ENCODE assay signal across 8 mouse cellular contexts in genomic region chr7:38271859-38272258, GRCm38 (mm10). TPM values are rescaled to one million over a fixed set of nuclear protein-coding genes. Genes with fewer than 3 reads are reported as not detected.
A peak's percentile ranks its signal among the peaks of the same experiment; 100 is the strongest.
DNase-seq lines count a peak whose midpoint lies in the region; ATAC-seq and TF ChIP-seq lines count a peak whose summit lies in the region.

No protein-coding gene starts in this region.

- peak overlapping the region; percentile 58 for H3K4me2 ChIP-seq in forebrain, embryonic 16.5 days (ENCODE audit: low read length)
- peak overlapping the region; percentile 80 for H3K4me2 ChIP-seq in liver, postnatal 0 days (ENCODE audit: low read depth, low read length)

- H3K27me3 ChIP-seq in heart, adult 2 months (ENCODE audit: control insufficient read depth, insufficient read depth, low read length): no peaks in the 10 kb centered on the region
- H3K27me3 ChIP-seq in MEL (ENCODE audit: control insufficient read depth in 1 of 2, insufficient read depth in 2 of 2, low read length in 2 of 2): no peaks in the 10 kb centered on the region
- no peaks in the 10 kb centered on the region for H3K27me3 ChIP-seq in forebrain, embryonic 16.5 days (replicated peaks; ENCODE audit: control insufficient read depth, insufficient read depth, low read length)
- H3K27me3 ChIP-seq in liver, postnatal 0 days (ENCODE audit: insufficient read depth, low read length): no peaks in the 10 kb centered on the region

- TF ChIP-seq POLR2A in heart, adult 2 months (IDR thresholded peaks at IDR 0.05; ENCODE audit: insufficient read depth, low read depth, low read length): no peak
- no peak for TF ChIP-seq POLR2A in MEL (IDR thresholded peaks at IDR 0.05; ENCODE audit: control insufficient read depth in 1 of 2, insufficient read depth in 1 of 2, low read depth in 1 of 2, low read length in 2 of 2, poor library complexity in 1 of 2)

- H3K27ac ChIP-seq in heart, adult 2 months: peak overlapping the region; percentile 73; the same call in 1 of the 2 replicates
- H3K27ac ChIP-seq in MEL (ENCODE audit: control insufficient read depth, low read depth, low read length): no peak overlapping the region
- H3K27ac ChIP-seq in forebrain, embryonic 16.5 days (ENCODE audit: low read length): no peak overlapping the region
- H3K27ac ChIP-seq in liver, postnatal 0 days (ENCODE audit: low read depth): no peak overlapping the region

- 11% methylated on average over 4 of the region's 4 CpGs for WGBS in heart, adult 2 months
- 10% methylated on average over 4 of the region's 4 CpGs for WGBS in forebrain, embryonic 16.5 days
- 8% methylated on average over 4 of the region's 4 CpGs for WGBS in liver, postnatal 0 days (ENCODE audit: insufficient replicate concordance)

- peaks cover under 1% of the 10 kb centered on the region; the same call in 1 of the 2 replicates for H3K36me3 ChIP-seq in heart, adult 2 months (ENCODE audit: control insufficient read depth, insufficient read depth, low read length)
- H3K36me3 ChIP-seq in MEL (ENCODE audit: control insufficient read depth in 1 of 2, insufficient read depth in 2 of 2, low read length in 2 of 2): peaks cover 0 to 4% of the 10 kb centered on the region in 2 experiments; a peak in 1 of 4 replicates
- H3K36me3 ChIP-seq in forebrain, embryonic 16.5 days (ENCODE audit: control insufficient read depth, insufficient read depth): peaks cover 8% of the 10 kb centered on the region
- H3K36me3 ChIP-seq in liver, postnatal 0 days (replicated peaks; ENCODE audit: insufficient read depth, low read length): peaks cover 9% of the 10 kb centered on the region; the same call in 1 of the 2 replicates

- peak overlapping the region; percentile 97 for H3K4me3 ChIP-seq in heart, adult 2 months
- H3K4me3 ChIP-seq in MEL (ENCODE audit: control insufficient read depth in 1 of 2, insufficient read depth in 1 of 2, low read depth in 2 of 2, low read length in 2 of 2): peak overlapping the region; percentile 83 to 100
- H3K4me3 ChIP-seq in forebrain, embryonic 16.5 days (replicated peaks; ENCODE audit: low read length): peak overlapping the region; percentile 73
- H3K4me3 ChIP-seq in liver, postnatal 0 days (ENCODE audit: low read depth, low read length): peak overlapping the region; percentile 84

- TF ChIP-seq EP300 in heart, adult 2 months (IDR thresholded peaks at IDR 0.05; ENCODE audit: insufficient read depth, low read depth, low read length): no peak
- TF ChIP-seq EP300 in MEL (IDR thresholded peaks at IDR 0.05; ENCODE audit: low read depth in 1 of 2, low read length in 2 of 2): no peak
- TF ChIP-seq EP300 in liver, postnatal 0 days (IDR thresholded peaks at IDR 0.05; ENCODE audit: low read depth): no peak

- no peak overlapping the region for H3K9ac ChIP-seq in heart, adult 2 months (ENCODE audit: low read depth, low read length)
- peak overlapping the region; percentile 97 for H3K9ac ChIP-seq in MEL (ENCODE audit: control insufficient read depth, low read depth, low read length, poor library complexity, severe bottlenecking)
- H3K9ac ChIP-seq in forebrain, embryonic 16.5 days (replicated peaks; ENCODE audit: low read depth, low read length): peak overlapping the region; percentile 60; the same call in 1 of the 2 replicates
- peak overlapping the region; percentile 73 for H3K9ac ChIP-seq in liver, postnatal 0 days (replicated peaks)

- no peaks in the 10 kb centered on the region for H3K9me3 ChIP-seq in MEL (replicated peaks; ENCODE audit: insufficient read depth, low read length)
- no peaks in the 10 kb centered on the region for H3K9me3 ChIP-seq in forebrain, embryonic 16.5 days (ENCODE audit: control insufficient read depth, low read length)
- no peaks in the 10 kb centered on the region for H3K9me3 ChIP-seq in liver, postnatal 0 days (ENCODE audit: low read length)

- H3K79me2 ChIP-seq in heart, adult 2 months (replicated peaks; ENCODE audit: control insufficient read depth, insufficient read depth, low read length): no peaks in the 10 kb centered on the region
- peaks cover 13% of the 10 kb centered on the region for H3K79me2 ChIP-seq in MEL (ENCODE audit: control insufficient read depth, insufficient read depth, low read length, poor library complexity)

- no peak for DNase-seq in heart, adult 2 months
- no peak for DNase-seq in heart, postnatal 25 days (ENCODE audit: low spot score)
- peak; percentile 37 for DNase-seq in MEL (ENCODE audit: low read depth, low spot score)
- no peak for DNase-seq in liver, postnatal 0 days
- DNase-seq in layer of hippocampus, adult 8-10 months (ENCODE audit: low spot score in 2 of 2): no peak
- DNase-seq in left cerebral cortex, postnatal 10 days (ENCODE audit: extremely low spot score in 1 of 2, low spot score in 2 of 2): no peak
- no peak for DNase-seq in gastrocnemius, postnatal 14 days

- no peak for TF ChIP-seq RAD21 in MEL (IDR thresholded peaks at IDR 0.05; ENCODE audit: low read depth, low read length)

- H3K4me1 ChIP-seq in heart, adult 2 months (ENCODE audit: control insufficient read depth, insufficient read depth, low read length): peaks cover 4% of the 10 kb centered on the region; the same call in 1 of the 2 replicates
- H3K4me1 ChIP-seq in MEL (ENCODE audit: control insufficient read depth in 1 of 2, insufficient read depth in 2 of 2, low read length in 2 of 2): 0 out of 4 replicates have a peak, but pooled peaks cover 0 to 2% of the 10 kb centered on the region in 2 experiments
- peaks cover 12% of the 10 kb centered on the region for H3K4me1 ChIP-seq in forebrain, embryonic 16.5 days (replicated peaks; ENCODE audit: control insufficient read depth, insufficient read depth, low read length)
- peaks cover 13% of the 10 kb centered on the region for H3K4me1 ChIP-seq in liver, postnatal 0 days (ENCODE audit: insufficient read depth)

- peak; percentile 12; the same call in 1 of the 2 replicates for ATAC-seq in forebrain, embryonic 16.5 days
- ATAC-seq in liver, postnatal 0 days: no peak

- no peak for TF ChIP-seq CTCF in heart, adult 2 months (IDR thresholded peaks at IDR 0.05)
- TF ChIP-seq CTCF in MEL (IDR thresholded peaks at IDR 0.05 in 2 of 3, conservative IDR thresholded peaks at IDR 0.05 in 1 of 3; ENCODE audit: control insufficient read depth in 1 of 3, insufficient read depth in 1 of 3, low read depth in 2 of 3, low read length in 3 of 3, poor library complexity in 1 of 3, severe bottlenecking in 1 of 3): no peak
- TF ChIP-seq CTCF in liver, postnatal 0 days (IDR thresholded peaks at IDR 0.05; ENCODE audit: low read depth): no peak

- intact Hi-C loops in heart, adult 2 months (cut with DNase I): loop anchor here (5.0 to 10.0 kb wide), 2 partner anchors 187 to 255 kb away; no protein-coding TSS in a partner anchor
- intact Hi-C loops in heart, postnatal 25 days (cut with DNase I): loop anchor here (2.0 kb wide), 1 partner anchor 45 kb away; no protein-coding TSS in a partner anchor
- intact Hi-C loops in left cerebral cortex, postnatal 10 days (cut with DNase I): loop anchor here (5.0 kb wide), 1 partner anchor 90 kb away; the partner anchor contains the start of gene 1600014C10Rik
- intact Hi-C loops in gastrocnemius, postnatal 14 days (cut with DNase I; ENCODE audit: low total_unique reads): no loop called here

TF ChIP-seq in MEL, 35 proteins besides CTCF, POLR2A, EP300 and RAD21:
- no peak for TF ChIP-seq SIN3A (IDR thresholded peaks at IDR 0.05; ENCODE audit: low read length)
- TF ChIP-seq CHD1 (IDR thresholded peaks at IDR 0.05; ENCODE audit: low read depth, low read length): no peak
- TF ChIP-seq POLR2AphosphoS2 (IDR thresholded peaks at IDR 0.05; ENCODE audit: low read length): no peak
- TF ChIP-seq ZKSCAN1 (IDR thresholded peaks at IDR 0.05; ENCODE audit: low read depth, low read length): no peak
- no peak for TF ChIP-seq ETS1 (IDR thresholded peaks at IDR 0.05; ENCODE audit: low read depth, low read length)
TF ChIP-seq in MEL: peak in this region for 0.

RNA-seq across cellular contexts. Expression of gene Pop4, which starts 0.6 kb away (rescaled TPM):
- 10 to 100 TPM in 1 of 2 experiments, 1 to 10 TPM in 1; 9.2 to 10.8 TPM for total RNA-seq in heart, adult 2 months (2021)
- polyA plus RNA-seq in heart, adult 2 months (2012; rRNA removed): 6.8 and 10.0 TPM in 2 replicates
- total RNA-seq in heart, postnatal 25 days (2021): 10 to 100 TPM; 11.7 to 12.5 TPM
- total RNA-seq in MEL (2012; rRNA removed): 26.7 and 33.5 TPM in 2 replicates
- 10 to 100 TPM in 1 of 2 experiments, not detected in 1; 50.0 TPM for polyA plus RNA-seq in MEL (2012; ENCODE audit: insufficient read depth in 1 of 2, insufficient read length in 2 of 2, low read depth in 1 of 2, low replicate concordance in 2 of 2, missing spikeins in 1 of 2)
- 88.1 and 91.0 TPM in 2 replicates for polyA plus RNA-seq in forebrain, embryonic 16.5 days (2015; fragmentation: Nextera tagmentation; extraction: Ambion mirVana)
- 10.7 and 11.2 TPM in 2 replicates for polyA plus RNA-seq in liver, postnatal 0 days (2015; fragmentation: Nextera tagmentation; extraction: Ambion mirVana)
- 10 to 100 TPM; 18.3 to 24.7 (median 21.6) TPM for total RNA-seq in layer of hippocampus, adult 8-10 months (2022)
- 10 to 100 TPM; 31.4 to 35.7 TPM for total RNA-seq in left cerebral cortex, postnatal 10 days (2021)
- 10 to 100 TPM; 11.2 to 11.7 TPM for total RNA-seq in gastrocnemius, postnatal 14 days (2021)

RNA-seq across cellular contexts. Expression of gene Plekhf1, which starts 44.0 kb away (rescaled TPM):
- total RNA-seq in heart, adult 2 months (2021): 10 to 100 TPM in 1 of 2 experiments, 1 to 10 TPM in 1; 9.3 to 14.6 TPM
- 8.6 and 8.9 TPM in 2 replicates for polyA plus RNA-seq in heart, adult 2 months (2012; rRNA removed)
- 1 to 10 TPM; 9.5 to 9.9 TPM for total RNA-seq in heart, postnatal 25 days (2021)
- total RNA-seq in MEL (2012; rRNA removed): 0.85 and 0.89 TPM in 2 replicates
- 1 to 10 TPM in 1 of 2 experiments, not detected in 1; 1.7 TPM for polyA plus RNA-seq in MEL (2012; ENCODE audit: insufficient read depth in 1 of 2, insufficient read length in 2 of 2, low read depth in 1 of 2, low replicate concordance in 2 of 2, missing spikeins in 1 of 2)
- polyA plus RNA-seq in forebrain, embryonic 16.5 days (2015; fragmentation: Nextera tagmentation; extraction: Ambion mirVana): 0.42 and 0.71 TPM in 2 replicates
- 0.57 and 0.58 TPM in 2 replicates for polyA plus RNA-seq in liver, postnatal 0 days (2015; fragmentation: Nextera tagmentation; extraction: Ambion mirVana)
- 1 to 10 TPM; 1.3 to 2.8 (median 2.5) TPM for total RNA-seq in layer of hippocampus, adult 8-10 months (2022)
- under 1 TPM; 0.55 to 0.92 TPM for total RNA-seq in left cerebral cortex, postnatal 10 days (2021)
- total RNA-seq in gastrocnemius, postnatal 14 days (2021): 1 to 10 TPM; 4.9 to 9.7 TPM
